Mouse (Mus musculus) lung, adult 2 months (tissue): ENCODE measurements around the gene Gtf2e1. TPM values are rescaled to one million over a fixed set of nuclear protein-coding genes. Genes with fewer than 3 reads are reported as not detected.

Experiments used
- DNase-seq: peaks from one replicate; pipeline ENCODE4 v3.0.0; 2022
- H3K4me1 ChIP-seq: fragments of 200-500 bp; 2 replicates; pipeline ENCODE4 v1.6.1; 2011; ENCODE audit warnings: low read length; ENCODE audit not compliant: control insufficient read depth, insufficient read depth
- H3K4me3 ChIP-seq: fragments of 200-500 bp; replicated peaks from 2 replicates; pipeline ENCODE3; 2011; ENCODE audit warnings: low read depth, mild to moderate bottlenecking, control low read depth, low read length; ENCODE audit errors: extremely low read depth
- CTCF ChIP-seq: fragments of 200-500 bp; IDR thresholded peaks from 2 replicates; pipeline ENCODE4 v1.5.1; 2011; ENCODE audit warnings: mild to moderate bottlenecking, low read length, control low read depth; ENCODE audit not compliant: insufficient read depth
- POLR2A ChIP-seq: fragments of 200-500 bp; IDR thresholded peaks from 2 replicates; pipeline ENCODE4 v1.6.1; 2011; ENCODE audit warnings: low read depth, mild to moderate bottlenecking, control low read depth, low read length, borderline replicate concordance; ENCODE audit errors: extremely low read depth
- WGBS: fragments of 180-500 bp; shearing (Covaris S2); methylation state at CpG from one replicate; pipeline ENCODE4 v1.1.7; 2018; 5-methylcytosine and 5-hydroxymethylcytosine counted together
- polyA plus RNA-seq: library from polyadenylated mRNA; depleted of rRNA; stranded (reverse); fragments of >200 nt; gene quantifications from 2 replicates; pipeline ENCODE4 v1.2.3, GENCODE M21; 2012; rRNA removed

Gtf2e1 gene
- polyA plus RNA-seq, 1 experiment = 5.0 TPM

DNA sequence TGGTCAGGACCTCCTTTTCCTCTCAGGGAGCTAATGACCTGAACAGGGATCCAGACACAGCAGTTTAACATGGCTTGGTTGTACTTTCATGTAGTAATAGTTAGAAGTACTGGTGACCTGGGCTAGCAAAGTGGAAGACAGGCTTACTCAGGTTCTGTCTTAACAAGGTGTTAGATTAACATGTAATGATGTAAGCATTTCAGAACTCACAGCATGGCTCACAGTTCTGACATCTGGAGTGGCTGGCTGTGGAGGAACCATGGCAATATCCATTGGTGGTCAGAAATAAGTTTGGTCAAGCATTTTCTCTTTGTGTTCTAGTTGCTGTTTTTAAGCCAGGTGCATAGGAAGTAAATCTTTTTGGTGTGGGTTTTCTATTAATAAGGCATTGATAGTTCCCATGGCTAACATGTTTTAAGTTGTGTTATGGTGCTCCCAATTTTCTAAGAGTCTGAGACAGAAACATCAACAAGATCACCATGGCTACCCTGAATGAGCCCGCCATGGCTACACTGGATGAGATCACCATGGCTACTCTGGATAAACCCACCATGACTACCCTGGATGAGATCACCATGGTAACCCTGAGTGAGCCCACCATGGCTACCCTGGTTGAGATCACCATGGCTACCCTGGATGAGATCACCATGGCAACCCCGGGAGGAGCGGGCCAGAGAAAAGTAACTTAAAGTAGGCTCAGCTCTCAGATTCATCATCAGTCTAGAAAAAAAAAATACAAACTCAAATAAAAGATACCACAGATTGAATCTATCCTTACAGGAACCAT lies 52.6 kb downstream of the Gtf2e1 start:
- Histone ChIP-seq H3K4me3 (no peak overlapping the region), H3K4me1 (no peaks in the 10 kb centered on the region)
- no peak for TF ChIP-seq CTCF
- TF ChIP-seq POLR2A = no peak
- DNase-seq = no peak
- 89% methylated on average over 3 of the region's 3 CpGs for WGBS

DNA sequence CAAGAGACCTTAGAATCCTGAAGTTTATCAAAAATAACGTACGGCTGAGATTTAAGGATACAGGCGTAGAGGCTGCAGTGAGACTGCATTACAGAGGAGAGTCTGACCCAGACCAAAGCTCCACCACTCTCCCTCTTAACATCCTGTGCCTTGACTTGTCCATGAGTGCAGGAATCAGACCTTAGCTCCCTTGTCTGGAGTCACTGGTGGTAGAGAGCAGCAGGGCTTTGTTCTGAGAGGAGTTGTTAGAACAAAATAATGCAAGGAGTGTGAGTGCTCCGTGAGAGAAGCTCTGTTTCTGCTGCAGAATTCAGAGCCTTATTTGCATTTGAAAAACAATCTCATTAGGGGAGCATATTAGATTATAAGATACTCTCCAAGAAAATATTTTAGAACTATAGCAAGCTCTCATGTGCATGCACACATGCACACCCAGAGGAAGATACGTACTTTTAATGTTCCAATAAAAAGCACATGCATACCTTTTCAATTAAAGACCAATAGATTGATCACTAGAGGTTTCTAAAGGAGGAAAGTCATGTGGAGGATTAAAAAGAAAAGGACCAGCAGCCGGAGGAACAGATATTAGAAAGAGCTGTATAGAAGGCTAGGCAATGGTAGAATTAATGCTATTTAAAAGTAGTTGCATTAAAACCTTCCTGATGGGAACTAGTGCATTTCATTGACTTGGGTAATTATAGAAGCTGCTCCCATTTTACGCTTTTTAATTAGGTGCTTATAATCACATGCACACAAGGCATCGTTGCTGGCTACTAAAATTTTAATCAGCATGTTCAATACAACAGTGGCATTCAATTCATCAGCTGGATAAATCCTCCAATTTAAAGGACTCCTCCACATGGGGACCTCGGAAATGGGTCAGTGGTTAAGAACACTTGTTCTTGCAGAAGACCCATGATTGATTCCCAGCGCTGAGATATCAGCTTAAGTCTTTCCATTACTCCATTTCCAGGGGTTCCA lies 61.0 kb downstream of the Gtf2e1 start:
- DNase-seq = no peak
- TF ChIP-seq CTCF = no peak
- TF ChIP-seq POLR2A = no peak
- 83% methylated on average over 10 of the region's 10 CpGs for WGBS
- no peaks in the 10 kb centered on the region for H3K4me1 ChIP-seq
- H3K4me3 ChIP-seq = no peak overlapping the region

DNA sequence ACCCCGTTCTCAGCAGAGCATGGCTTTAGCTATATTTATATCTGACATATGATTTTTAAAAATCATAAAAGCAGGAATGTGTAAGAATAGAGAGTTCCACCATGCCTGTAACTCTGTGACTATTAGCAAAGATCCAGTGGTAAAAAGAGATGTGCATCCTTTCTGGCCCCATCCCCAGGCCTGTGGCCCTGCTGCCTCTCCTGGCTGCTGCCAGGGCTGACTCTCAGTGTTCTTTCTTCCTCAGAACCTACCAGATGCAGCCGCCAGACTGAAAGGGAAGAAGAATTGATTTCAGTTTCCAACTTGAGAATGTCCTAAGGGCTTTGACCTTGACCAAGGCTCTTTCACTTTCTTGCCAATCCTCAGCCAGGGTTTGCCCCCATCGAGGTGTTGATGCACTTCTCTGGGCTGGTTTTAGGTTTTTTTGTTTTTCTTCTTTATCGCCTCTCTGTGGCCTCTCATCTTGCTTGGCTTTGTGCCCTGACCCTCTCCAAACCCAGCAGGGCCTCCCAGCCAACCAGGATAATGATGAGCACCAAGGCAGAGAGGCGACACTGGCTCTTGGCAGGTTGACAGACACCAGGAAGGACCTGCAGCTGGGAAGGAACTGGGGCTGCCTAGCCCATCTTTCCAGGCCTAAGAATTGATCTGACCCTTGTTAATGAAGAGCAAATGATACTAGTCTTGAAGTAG lies 66.8 kb downstream of the Gtf2e1 start:
- TF ChIP-seq CTCF (no peak), POLR2A (no peak)
- DNase-seq = no peak
- whole genome bisulfite sequencing = 40% methylated on average over 5 of the region's 5 CpGs
- Histone ChIP-seq H3K4me3 (no peak overlapping the region), H3K4me1 (no peaks in the 10 kb centered on the region)

DNA sequence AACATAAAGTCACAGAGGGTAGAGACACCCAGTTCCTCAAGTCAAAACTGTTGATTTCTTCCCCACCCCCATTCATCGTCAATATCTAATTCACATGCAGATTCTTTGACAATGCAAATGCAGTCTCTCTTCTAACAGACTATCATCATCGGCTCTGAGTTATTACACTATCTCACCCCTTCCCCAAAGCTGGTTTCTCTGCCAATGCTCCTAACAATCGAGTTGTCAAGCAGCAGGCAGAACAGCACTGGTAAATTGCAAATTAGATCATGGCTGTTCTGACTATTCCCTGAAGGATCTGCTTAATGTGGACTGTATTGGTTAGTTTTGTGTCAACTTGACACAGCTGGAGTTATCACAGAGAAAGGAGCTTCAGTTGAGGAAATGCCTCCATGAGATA lies 70.0 kb downstream of the Gtf2e1 start:
- 70% methylated on average over 3 of the region's 3 CpGs for WGBS
- no peak for DNase-seq
- no peak for TF ChIP-seq POLR2A
- Histone ChIP-seq H3K4me3 (no peak overlapping the region), H3K4me1 (no peaks in the 10 kb centered on the region)

DNA sequence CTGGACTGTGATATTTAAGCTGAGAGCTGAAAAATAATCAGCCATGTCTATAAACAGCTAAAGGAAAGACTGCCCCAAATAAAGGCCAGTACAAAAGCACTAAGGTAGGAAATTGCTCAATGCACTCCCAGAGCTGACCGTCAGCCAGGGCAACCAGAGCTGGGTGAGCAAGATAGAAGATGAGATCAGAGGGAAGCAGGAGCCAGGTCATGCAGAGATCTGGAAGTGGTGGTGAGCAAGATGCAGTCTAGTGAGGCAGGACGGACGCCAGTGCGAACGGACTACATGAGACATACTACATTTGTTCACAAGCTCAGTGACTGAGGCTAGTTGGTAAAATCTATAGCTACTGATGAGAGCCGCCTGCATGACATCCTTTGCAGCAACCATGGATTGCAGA lies 75.6 kb downstream of the Gtf2e1 start:
- DNase-seq = no peak
- no peak for TF ChIP-seq CTCF
- no peak for TF ChIP-seq POLR2A
- Histone ChIP-seq H3K4me3 (no peak overlapping the region), H3K4me1 (no peaks in the 10 kb centered on the region)
- 74% methylated on average over 6 of the region's 6 CpGs for WGBS

DNA sequence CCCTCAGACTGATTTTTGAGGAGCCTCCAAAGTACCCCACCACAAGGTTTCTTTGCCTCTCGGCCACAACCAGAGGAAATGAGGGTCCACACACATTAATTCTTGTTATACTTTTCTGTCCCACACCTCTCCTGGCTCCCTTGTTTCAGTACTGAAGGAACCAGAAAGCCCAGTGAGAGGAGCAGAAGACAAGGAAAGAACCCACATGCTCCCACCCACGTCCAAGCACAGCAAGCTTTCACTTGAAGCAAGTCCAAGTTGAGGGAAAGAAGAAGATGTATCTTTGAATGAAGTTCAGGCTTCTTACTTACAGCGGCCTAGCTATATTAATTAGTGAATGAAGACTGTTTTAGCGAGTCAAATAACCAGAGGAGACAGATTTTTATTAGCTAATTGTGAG lies 76.7 kb downstream of the Gtf2e1 start:
- no peak for DNase-seq
- H3K4me1 ChIP-seq = no peaks in the 10 kb centered on the region
- H3K4me3 ChIP-seq = no peak overlapping the region
- WGBS = 80% methylated on average over 4 of the region's 4 CpGs
- TF ChIP-seq POLR2A (no peak), CTCF (no peak)

DNA sequence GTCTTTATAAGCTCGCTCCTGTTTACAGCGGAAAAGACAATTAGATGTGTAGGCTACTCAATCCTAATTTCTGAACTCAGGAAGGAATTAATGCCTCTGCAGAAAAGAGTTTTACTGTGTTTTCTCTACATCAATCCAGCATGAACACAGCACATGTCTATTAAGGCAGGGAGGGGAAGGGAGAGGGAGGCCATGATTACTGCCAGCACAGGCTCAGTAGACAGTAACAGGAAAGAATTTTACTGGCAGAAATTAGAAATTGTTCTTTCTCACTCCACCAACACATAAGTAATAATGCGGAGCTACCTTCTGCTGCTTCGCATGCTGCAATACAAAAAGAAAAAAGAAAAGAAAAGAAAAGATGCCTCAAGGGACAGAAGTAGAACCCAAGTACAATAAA lies 78.0 kb downstream of the Gtf2e1 start:
- no peak for TF ChIP-seq CTCF
- TF ChIP-seq POLR2A = no peak
- Histone ChIP-seq H3K4me3 (no peak overlapping the region), H3K4me1 (no peaks in the 10 kb centered on the region)
- no peak for DNase-seq
- WGBS = 97% methylated on average over 4 of the region's 4 CpGs

Other genes starting within 250 kb of the Gtf2e1 start
- not detected in 2 replicates for gene Stxbp5l, start 154.8 kb downstream of the Gtf2e1 start, polyA plus RNA-seq
- 2.0 and 3.4 TPM in 2 replicates for gene Rabl3, start 96 bp upstream of the Gtf2e1 start, polyA plus RNA-seq
- gene Hgd, start 40.4 kb upstream of the Gtf2e1 start, polyA plus RNA-seq = 0.25 and 0.31 TPM in 2 replicates
- gene Ndufb4, start 114.7 kb upstream of the Gtf2e1 start, polyA plus RNA-seq = 48.9 and 56.6 TPM in 2 replicates
- gene Fstl1, start 237.1 kb upstream of the Gtf2e1 start, polyA plus RNA-seq = 36.0 and 44.5 TPM in 2 replicates